Mouse (Mus musculus) thymus, postnatal 25 days (tissue): ENCODE results near the gene Nedd8.

Source experiments
- DNase-seq: peaks from one replicate; pipeline ENCODE4 v3.0.0; 2022

Nedd8 gene

DNA sequence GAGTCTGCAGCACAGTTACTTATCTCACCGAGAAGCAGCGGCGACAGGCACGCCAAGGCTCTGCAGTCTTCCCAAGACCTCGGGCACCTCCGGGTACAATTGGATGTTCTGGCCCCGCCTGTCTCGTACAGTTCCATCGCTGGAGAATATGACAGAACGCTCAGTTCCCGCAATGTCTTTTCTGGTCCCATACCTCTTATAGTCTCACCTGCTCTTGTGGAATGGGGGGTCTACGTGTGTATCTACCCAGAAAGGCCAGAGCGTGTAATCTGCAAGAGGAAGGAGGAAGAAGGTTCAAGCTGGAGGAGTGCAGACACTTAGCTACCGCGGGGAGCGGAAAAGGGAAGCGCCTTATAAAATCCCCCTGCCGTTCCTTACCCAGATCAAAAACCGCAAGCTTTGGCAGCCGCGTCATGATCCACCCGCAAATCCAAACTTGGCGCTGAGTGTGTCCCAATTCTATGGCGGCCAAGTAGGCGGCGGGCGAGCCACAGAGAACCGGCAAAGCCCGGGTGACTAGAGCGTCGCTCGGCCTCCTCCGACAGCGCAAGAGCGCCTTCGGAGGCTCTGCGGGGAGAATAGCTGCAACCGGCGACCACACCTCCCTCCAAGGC, 11.9 kb downstream of the Nedd8 start, which contains the start of gene Mdp1:
Gene Mdp1 (minus strand): TSS at position 549 of the 614 bp plus-strand sequence.
- DNase-seq: peak; percentile 78

GRCm38 (mm10) chr14:55658011-55658410, 13.9 kb downstream of the Nedd8 start:
- DNase-seq: no peak

DNA sequence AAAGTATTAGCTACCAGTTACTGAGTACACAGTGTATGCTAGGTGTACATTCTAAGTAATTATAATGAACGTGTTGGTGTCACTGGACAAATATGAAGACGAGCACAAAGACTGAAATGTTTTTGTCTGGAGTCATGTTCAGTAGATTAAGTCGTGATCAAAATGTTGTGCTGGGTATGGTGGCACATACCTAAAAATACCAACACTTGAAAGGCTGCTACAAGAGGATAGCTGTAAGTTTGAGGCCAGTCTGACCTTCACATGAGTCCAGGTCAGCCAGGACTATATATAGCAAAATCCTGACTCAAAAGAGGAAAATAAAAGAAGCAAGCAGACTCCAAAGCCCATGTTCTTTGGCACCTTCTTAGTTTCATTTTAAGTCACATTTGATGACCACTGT, 15.0 kb downstream of the Nedd8 start:
- DNase-seq: no peak

DNA sequence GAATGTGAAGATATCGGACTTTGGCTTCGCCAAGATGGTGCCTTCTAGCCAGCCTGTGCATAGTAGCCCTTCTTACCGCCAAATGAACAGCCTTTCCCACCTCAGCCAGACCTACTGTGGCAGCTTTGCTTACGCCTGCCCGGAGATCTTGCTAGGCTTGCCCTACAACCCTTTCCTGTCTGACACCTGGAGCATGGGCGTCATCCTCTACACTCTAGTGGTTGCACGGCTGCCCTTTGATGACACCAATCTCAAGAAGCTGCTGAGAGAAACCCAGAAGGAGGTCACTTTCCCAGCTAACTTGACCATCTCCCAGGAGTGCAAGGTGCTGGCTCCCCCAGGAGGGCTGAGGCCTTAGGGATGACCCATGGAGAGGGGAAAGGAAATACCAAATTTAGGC, 20.4 kb downstream of the Nedd8 start:
- peak; percentile 46 for DNase-seq

- no peak for DNase-seq
These were observed 22.0 kb downstream of the Nedd8 start, which contains the start of gene Tssk4 for GRCm38 (mm10) chr14:55649884-55650283. Gene Tssk4, plus strand, starts transcription at chr14:55650184.

- DNase-seq: peak; percentile 46
These were observed 27.5 kb downstream of the Nedd8 start for GRCm38 (mm10) chr14:55644261-55644888.

DNA sequence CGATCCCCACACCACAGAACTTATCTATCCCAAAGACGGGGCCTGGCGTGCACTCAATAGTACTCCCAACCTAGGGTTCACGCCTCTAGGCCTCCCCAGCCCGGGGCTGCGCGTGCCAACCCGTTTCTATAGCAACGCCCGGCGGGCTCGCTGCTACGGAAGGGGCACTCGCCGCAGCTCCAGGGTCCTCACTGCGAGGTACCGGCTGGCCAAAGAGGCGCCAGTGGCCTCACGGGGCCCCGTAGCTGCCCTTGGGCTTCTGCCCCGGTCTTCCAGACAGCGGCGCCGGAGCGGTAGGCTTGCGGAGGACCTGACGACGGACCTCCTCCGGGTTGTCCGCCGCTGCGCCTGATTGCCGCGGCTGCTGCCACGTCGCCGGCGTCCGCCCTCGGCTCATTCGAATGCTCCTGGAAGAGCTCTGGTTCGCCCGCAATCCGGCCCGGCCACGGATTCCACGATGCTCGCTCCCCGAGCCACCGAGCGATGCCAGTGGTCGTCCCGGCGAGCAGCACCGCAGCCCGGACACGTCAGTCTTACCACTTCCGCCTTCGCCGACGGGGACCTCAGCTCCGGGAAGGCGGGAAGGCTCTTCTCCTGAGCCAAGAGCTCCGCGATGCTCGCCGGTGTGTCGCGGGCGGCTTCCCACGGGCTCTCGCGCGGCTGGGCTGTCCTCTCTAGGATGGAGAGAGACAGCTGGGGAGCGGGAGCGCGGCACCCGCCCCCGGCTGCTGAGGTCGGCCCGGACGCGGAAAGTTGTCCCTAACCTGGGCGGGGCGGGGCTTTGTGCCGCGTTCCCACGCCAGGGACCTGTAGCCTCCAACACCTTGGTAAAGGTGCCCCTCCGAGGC, 28.6 kb downstream of the Nedd8 start, which contains the start of gene Tm9sf1:
Gene Tm9sf1 (minus strand): TSS at position 747 of the 848 bp plus-strand sequence.
- peak; percentile 87 for DNase-seq

DNA sequence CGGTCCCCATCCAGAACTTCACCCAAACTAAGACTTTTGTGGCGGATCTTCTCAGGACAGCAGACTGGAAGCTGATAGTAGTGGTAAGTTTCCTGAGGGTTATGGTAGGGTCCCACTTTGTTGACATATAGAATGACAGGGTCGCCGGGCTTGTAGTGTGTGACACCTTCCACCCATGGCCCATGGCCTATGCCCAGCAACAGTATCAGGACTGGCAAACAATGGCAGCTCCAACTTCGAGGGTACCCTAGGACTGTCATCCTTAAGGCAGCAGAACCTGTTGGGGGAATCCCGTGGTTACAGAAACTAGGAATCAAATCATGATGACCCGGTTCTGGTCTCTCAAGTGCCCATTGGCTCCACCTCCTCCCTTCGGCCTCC, 29.3 kb downstream of the Nedd8 start:
- no peak for DNase-seq

- DNase-seq: no peak
These were observed 30.6 kb downstream of the Nedd8 start for GRCm38 (mm10) chr14:55641291-55641690.

- no peak for DNase-seq
These were observed 31.1 kb downstream of the Nedd8 start for GRCm38 (mm10) chr14:55640816-55641215.

GRCm38 (mm10) chr14:55637795-55638194, 34.1 kb downstream of the Nedd8 start, which contains the start of gene Gm49378:
Gene Gm49378, minus strand, starts transcription at chr14:55637895.
- no peak for DNase-seq

- DNase-seq: peak; percentile 87
These were observed 36.4 kb downstream of the Nedd8 start, which contains the start of gene Ipo4 for GRCm38 (mm10) chr14:55635523-55636007. Gene Ipo4, minus strand, starts transcription at chr14:55635957.

DNA sequence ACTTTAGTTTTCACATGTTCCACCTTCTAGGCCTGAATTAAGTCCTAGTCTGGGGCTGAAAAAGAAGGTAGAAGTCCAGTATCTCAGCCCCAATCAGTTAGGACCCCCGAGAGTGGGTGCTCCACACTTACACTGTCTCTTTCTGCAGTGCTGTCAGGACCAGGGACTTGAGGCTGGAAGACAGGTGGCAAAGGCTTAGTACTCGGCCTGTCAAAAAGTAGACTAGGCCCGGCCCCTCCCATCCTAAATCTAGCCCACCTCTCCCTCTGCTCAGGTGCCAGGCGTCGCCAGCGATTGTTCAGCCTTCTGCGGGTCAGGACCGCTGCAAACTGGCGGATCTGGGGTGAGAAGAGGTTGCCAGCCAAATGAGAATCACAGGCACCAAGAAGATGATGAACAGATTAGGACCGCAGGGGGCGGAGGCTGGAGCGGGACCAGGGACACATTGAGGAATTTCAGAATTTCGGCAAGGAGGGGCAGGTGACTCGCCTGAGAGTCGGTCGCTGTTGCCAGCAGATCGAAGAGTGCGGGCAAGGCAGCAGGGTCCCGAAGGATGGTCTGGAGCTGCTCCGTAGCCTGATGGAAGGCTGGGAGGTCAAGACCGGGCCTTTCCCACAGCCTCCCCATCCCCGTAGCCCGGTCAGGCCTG, 36.9 kb downstream of the Nedd8 start:
- no peak for DNase-seq

DNA sequence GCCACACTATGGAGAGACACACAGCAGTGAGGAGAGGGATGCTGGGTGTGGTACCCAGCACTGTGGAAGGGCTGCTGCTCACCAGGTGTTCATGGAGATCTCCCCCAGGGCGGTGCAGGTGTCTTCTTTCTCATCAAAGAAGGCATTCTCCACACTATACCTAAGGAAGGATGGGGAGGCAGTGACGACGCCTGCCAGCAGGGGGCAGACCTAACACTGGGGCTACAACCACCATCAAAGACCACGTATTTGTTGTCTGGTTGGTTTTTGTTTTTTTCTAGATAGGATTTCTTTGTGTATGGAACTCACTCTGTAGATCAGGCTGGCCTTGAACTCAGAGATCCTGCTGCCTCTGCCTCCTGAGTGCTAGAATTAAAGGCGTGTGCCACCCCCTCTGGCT, 42.6 kb downstream of the Nedd8 start:
- peak; percentile 82 for DNase-seq

DNA sequence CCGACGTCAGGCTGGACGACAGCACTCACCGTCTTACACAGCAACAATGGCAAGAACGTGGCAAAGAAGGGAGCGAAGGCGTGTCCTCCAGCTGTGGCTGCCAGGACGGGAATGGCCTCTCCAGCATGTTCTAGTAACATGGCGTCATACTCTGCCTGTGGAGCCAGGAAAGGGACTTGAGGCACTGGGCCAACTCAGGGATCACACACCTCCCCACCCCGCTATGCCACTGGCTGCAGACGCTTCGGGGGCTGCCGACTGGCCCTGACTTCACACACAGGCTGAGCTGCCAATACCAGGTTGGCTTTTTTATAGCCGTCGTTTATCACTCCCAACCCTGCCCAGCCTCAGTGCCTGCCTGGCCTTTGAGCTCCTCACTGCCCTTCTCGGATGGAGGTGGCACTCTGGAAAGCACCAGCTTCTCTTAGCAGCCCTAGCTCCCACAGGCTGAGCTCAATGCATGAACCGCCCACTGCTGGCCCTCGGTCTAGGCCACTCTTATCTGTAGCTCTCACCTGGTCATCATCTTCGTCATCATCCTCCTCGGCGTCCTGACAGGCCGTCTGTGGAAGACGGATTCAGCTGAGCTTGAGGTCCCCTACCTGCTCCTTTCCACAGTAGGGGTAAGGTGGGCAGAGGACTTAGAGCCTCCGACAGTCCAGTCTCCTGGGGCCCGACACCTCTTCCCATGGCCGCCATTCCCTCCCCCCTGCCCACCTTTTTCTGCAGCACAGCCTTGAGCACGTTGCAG, 43.7 kb downstream of the Nedd8 start:
- no peak for DNase-seq

DNA sequence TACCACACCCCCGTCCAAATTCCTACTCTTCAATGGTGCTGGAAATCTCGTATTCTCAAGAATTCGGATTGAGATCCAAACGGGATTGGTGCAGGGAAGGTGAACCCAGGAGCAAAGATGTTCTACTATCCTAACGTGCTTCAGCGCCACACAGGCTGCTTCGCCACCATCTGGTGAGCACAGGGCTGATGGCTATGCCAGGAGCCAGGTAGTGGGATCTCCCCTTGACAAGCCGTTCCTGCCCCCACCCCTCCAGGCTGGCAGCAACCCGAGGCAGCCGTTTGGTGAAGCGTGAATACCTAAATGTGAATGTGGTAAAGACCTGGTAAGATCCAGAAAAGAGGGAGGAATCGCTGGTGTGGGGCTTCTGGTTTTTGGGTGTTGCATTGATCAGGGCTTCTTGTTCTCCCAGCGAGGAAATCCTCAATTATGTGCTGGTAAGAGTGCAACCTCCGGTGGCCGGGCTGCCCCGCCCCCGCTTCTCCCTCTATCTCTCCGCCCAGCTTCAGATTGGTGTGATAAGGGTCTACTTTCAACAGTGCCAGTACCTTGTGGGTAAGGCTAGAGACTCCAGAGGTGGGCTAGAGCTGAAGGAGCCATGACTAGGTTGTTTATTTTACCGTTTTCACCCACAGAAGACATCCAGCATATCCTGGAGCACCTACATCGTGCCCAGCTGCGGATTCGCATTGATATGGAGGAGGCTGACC, 53.3 kb downstream of the Nedd8 start:
- DNase-seq: no peak

DNA sequence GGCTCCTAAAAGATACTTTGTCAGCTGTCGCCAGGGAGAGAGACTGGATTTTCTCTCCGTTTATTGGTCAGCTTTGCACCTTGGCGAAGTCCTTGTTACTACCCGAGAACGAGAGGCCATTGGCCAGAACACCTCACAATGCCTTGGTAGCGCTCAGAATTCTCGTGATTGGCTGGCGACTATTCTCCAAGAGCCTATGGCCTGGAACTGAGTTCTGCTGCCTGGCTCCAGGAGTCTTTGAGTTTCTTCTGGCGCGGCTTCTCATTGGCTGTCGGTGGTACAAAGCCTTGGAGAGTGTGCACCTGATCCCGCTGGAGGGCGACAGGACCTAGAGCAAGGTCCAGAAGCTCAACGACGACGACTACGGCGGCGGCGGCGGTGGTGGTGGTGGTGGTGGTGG, 54.1 kb downstream of the Nedd8 start, which contains the start of gene Rec8:
Gene Rec8 (plus strand): TSS at position 216 of the 400 bp plus-strand sequence.
- DNase-seq: no peak

GRCm38 (mm10) chr14:55616844-55617243, 55.1 kb downstream of the Nedd8 start:
- no peak for DNase-seq

DNA sequence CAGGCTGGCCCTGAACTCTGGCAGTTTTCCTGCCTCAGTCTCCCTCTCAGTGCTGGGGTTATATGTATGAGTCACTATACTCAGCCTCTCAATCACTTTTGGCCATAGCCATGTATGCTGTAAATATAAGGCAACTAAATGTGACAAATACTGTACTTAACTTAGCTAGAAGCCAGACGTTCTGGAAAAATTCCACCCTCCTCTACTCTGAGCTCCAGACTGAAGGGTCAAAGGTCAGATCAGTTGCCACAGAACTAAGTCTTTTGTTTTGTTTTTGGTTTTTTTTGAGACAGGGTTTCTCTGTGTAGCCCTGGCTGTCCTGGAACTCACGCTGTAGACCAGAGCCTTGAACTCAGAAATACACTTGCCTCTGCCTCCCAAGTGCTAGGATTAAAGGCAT, 56.0 kb downstream of the Nedd8 start:
- no peak for DNase-seq

- DNase-seq: no peak
These were observed 57.3 kb downstream of the Nedd8 start for GRCm38 (mm10) chr14:55614565-55615178.

GRCm38 (mm10) chr14:55613346-55613745, 58.6 kb downstream of the Nedd8 start:
- DNase-seq: no peak
